Mouse (Mus musculus) adrenal gland, postnatal 36 days (tissue): ENCODE measurements at regions not wholly inside any gene's neighbourhood (a gene's known extent, or its start where the extent isn't known, plus 50 kb on each side); places are given as distances from the start of the nearest gene placed in this dataset.
A peak's percentile ranks its signal among the peaks of the same experiment; 100 is the strongest.

Experiments
- DNase-seq, 2 experiments: peaks; one replicate each; pipeline ENCODE4 v3.0.0; 2021; ENCODE audit warnings: mixed read lengths in 1 of 2

- DNase-seq = peak in 1 of 2 experiments; percentile 11
Measured at GRCm38 (mm10) chr2:128491217-128491877, 99.7 kb upstream of the Spdye4c start.

- DNase-seq = no peak
Measured at GRCm38 (mm10) chr2:128493871-128494270, 97.1 kb upstream of the Spdye4c start.

GRCm38 (mm10) chr2:128497891-128498290, 93.1 kb upstream of the Spdye4c start:
- DNase-seq = no peak

- DNase-seq = no peak
Measured at GRCm38 (mm10) chr2:128498611-128499010, 92.4 kb upstream of the Spdye4c start.

- no peak for DNase-seq
Measured at GRCm38 (mm10) chr2:128499575-128500184, 91.3 kb upstream of the Spdye4c start.

- DNase-seq = no peak
Measured at GRCm38 (mm10) chr2:128502676-128503075, 88.3 kb upstream of the Spdye4c start.

GRCm38 (mm10) chr2:128503136-128503935, 87.7 kb upstream of the Spdye4c start:
- peak; percentile 64 to 69 for DNase-seq

- DNase-seq = no peak
Measured at GRCm38 (mm10) chr2:128507591-128508243, 83.3 kb upstream of the Spdye4c start.

- DNase-seq = no peak
Measured at GRCm38 (mm10) chr2:128508244-128508605, 82.8 kb upstream of the Spdye4c start.

GRCm38 (mm10) chr2:128511291-128511690, 79.7 kb upstream of the Spdye4c start:
- DNase-seq = no peak

- no peak for DNase-seq
Measured at GRCm38 (mm10) chr2:128512852-128513251, 78.2 kb upstream of the Spdye4c start.

- no peak for DNase-seq
Measured at GRCm38 (mm10) chr2:128514463-128515290, 76.3 kb upstream of the Spdye4c start.

- DNase-seq = no peak
Measured at GRCm38 (mm10) chr2:128515701-128516100, 75.3 kb upstream of the Spdye4c start.

- no peak for DNase-seq
Measured at GRCm38 (mm10) chr2:128516694-128517093, 74.3 kb upstream of the Spdye4c start.

- no peak for DNase-seq
Measured at GRCm38 (mm10) chr2:128518142-128518541, 72.9 kb upstream of the Spdye4c start.

- no peak for DNase-seq
Measured at GRCm38 (mm10) chr2:128521701-128522443, 69.1 kb upstream of the Spdye4c start.

- DNase-seq = no peak
Measured at GRCm38 (mm10) chr2:128523425-128524108, 67.4 kb upstream of the Spdye4c start.

GRCm38 (mm10) chr2:128526100-128526499, 64.9 kb upstream of the Spdye4c start:
- no peak for DNase-seq

- DNase-seq = no peak
Measured at GRCm38 (mm10) chr2:128526883-128527344, 64.1 kb upstream of the Spdye4c start.

- DNase-seq = no peak
Measured at GRCm38 (mm10) chr2:128536294-128536693, 54.7 kb upstream of the Spdye4c start.
